Mouse (Mus musculus): ENCODE data around the gene D7Ertd443e. TPM values are rescaled to one million over a fixed set of nuclear protein-coding genes. Genes with fewer than 3 reads are reported as not detected.

Gene D7Ertd443e
- total and polyA plus RNA-seq, 2 experiments from 2014 or later, result 0.30 to 0.57 TPM

DNA sequence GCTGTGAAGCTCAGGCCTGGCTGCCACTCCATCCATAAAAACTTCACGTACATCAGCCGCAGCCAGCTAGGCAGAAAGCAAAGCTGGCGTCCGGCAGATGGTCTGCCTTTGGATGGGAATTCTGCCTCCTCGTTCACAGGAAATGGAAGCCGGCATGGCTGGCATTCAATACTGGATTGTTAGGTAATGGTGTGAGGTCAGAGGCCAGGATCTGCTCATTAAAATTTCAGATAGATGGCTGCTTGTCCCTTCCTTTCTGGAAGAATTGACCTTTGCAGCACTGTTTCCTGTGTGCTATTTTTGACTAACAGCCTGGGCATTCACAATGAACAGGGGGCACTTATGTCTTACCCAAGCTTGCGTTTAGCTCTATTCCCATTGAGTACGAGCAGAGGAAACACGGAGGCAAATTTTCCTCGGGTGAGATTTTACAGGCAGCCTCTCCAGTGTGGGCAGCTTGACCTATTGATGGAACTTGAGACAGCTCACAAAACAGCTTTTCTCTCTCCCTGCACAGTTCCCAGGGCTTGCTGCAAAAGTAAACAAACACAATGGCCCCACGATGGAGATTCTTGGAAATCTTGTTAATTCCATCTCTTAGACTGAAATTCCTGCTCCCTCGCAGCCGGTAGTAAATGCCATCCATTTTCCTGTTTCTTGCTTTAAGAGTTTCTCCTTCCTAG lies 157.5 kb downstream of the D7Ertd443e start:
- no peak overlapping the region for H3K27ac ChIP-seq (ENCODE audit: low read depth)

GRCm38 (mm10) chr7:134227101-134227500 lies 158.4 kb downstream of the D7Ertd443e start:
- Histone ChIP-seq H3K4me3 (ENCODE audit: low read depth, low read length) (no peak overlapping the region), H3K27me3 (ENCODE audit: control insufficient read depth, insufficient read depth, low read length) (peaks cover 17% of the 10 kb centered on the region), H3K36me3 (replicated peaks; ENCODE audit: control insufficient read depth, insufficient read depth, low read length) (no peaks in the 10 kb centered on the region), H3K9ac (replicated peaks; ENCODE audit: low read depth, low read length) (no peak overlapping the region), H3K4me2 (ENCODE audit: low read depth, low read length) (no peak overlapping the region), H3K4me1 (ENCODE audit: control insufficient read depth, insufficient read depth) (peaks cover 6% of the 10 kb centered on the region; the same call in 1 of the 2 replicates), H3K27ac (ENCODE audit: low read depth) (no peak overlapping the region), H3K9me3 (replicated peaks; ENCODE audit: control insufficient read depth, low read length) (no peaks in the 10 kb centered on the region)
- TF ChIP-seq EP300 (IDR thresholded peaks at IDR 0.05; ENCODE audit: low read depth) (no peak), CTCF (IDR thresholded peaks at IDR 0.05; ENCODE audit: low read depth) (no peak)
- WGBS, result 85% methylated on average over 4 of the region's 4 CpGs
- ATAC-seq (ENCODE audit: insufficient read depth, low read depth) (no peak), DNase-seq (ENCODE audit: low spot score) (no peak)

More for the DNA sequence above, 157.5 kb downstream of the D7Ertd443e start:
- Histone ChIP-seq H3K4me3 (ENCODE audit: low read depth, low read length) (no peak overlapping the region), H3K4me1 (ENCODE audit: control insufficient read depth, insufficient read depth) (peaks cover 6% of the 10 kb centered on the region; the same call in 1 of the 2 replicates), H3K27me3 (ENCODE audit: control insufficient read depth, insufficient read depth, low read length) (peaks cover 17% of the 10 kb centered on the region), H3K36me3 (replicated peaks; ENCODE audit: control insufficient read depth, insufficient read depth, low read length) (no peaks in the 10 kb centered on the region), H3K4me2 (ENCODE audit: low read depth, low read length) (no peak overlapping the region), H3K9me3 (replicated peaks; ENCODE audit: control insufficient read depth, low read length) (no peaks in the 10 kb centered on the region), H3K9ac (replicated peaks; ENCODE audit: low read depth, low read length) (no peak overlapping the region)
- ATAC-seq (ENCODE audit: insufficient read depth, low read depth) (no peak), DNase-seq (ENCODE audit: low spot score) (no peak)
- TF ChIP-seq EP300 (IDR thresholded peaks at IDR 0.05; ENCODE audit: low read depth) (no peak), CTCF (IDR thresholded peaks at IDR 0.05; ENCODE audit: low read depth) (no peak)
- 37% methylated on average over 13 of the region's 13 CpGs for WGBS

- Histone ChIP-seq H3K9me3 (replicated peaks; ENCODE audit: control insufficient read depth, low read length) (no peaks in the 10 kb centered on the region), H3K4me3 (ENCODE audit: low read depth, low read length) (no peak overlapping the region), H3K4me2 (ENCODE audit: low read depth, low read length) (no peak overlapping the region), H3K27me3 (ENCODE audit: control insufficient read depth, insufficient read depth, low read length) (peaks cover 17% of the 10 kb centered on the region), H3K36me3 (replicated peaks; ENCODE audit: control insufficient read depth, insufficient read depth, low read length) (no peaks in the 10 kb centered on the region), H3K4me1 (ENCODE audit: control insufficient read depth, insufficient read depth) (peaks cover 6% of the 10 kb centered on the region; the same call in 1 of the 2 replicates), H3K27ac (ENCODE audit: low read depth) (no peak overlapping the region), H3K9ac (replicated peaks; ENCODE audit: low read depth, low read length) (no peak overlapping the region)
- TF ChIP-seq CTCF (IDR thresholded peaks at IDR 0.05; ENCODE audit: low read depth) (no peak), EP300 (IDR thresholded peaks at IDR 0.05; ENCODE audit: low read depth) (no peak)
- DNase-seq (ENCODE audit: low spot score), result no peak
- ATAC-seq (ENCODE audit: insufficient read depth, low read depth), result no peak
- 85% methylated on average over 3 of the region's 3 CpGs for WGBS
These were observed 159.2 kb downstream of the D7Ertd443e start for GRCm38 (mm10) chr7:134226231-134226630.

DNA sequence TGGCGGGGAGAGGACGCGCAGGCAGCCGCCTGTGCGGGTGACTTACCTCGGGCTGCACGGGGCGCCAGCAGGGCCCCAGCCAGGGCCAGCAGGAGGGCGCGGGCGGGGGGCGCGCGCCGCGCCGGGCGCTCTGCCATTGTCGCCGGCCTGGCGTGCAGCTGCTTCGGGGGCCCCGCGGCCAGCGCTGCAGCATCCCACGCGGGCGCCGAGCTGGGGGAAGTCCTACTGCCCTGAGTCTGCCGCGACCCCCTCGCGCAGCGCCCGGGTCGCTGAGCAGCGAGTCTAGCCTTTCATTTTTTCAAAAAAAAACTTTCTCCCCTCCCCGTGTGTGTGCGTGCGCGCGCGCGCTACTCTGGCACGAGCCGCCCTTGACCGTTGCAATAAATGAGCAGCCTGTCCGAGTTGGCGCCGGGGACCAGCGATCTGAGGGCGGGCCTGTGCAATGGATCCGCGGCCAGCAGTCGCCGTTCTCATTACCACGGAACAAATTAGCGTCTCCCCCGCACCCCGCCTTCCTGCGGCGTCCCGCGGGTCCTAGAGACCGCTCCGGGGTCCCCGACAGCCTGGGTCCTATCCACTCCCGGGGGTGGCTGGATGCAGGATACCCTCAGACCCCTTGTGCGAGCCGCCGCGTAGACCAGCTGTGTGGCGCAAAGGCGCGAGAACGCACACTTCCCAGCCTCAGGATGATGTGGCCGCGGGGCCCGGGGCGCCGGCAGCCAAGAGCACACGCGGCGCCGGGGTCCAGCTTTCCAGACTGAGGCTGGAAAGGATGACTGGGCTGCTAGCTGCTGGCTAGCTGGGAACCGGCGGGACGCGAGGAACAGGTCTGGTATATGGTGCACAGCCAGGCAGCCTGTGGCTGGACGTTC lies 160.5 kb downstream of the D7Ertd443e start:
- peak overlapping the region; percentile 40; the same call in 1 of the 2 replicates for H3K27ac ChIP-seq (ENCODE audit: low read depth)
- H3K4me3 ChIP-seq (ENCODE audit: low read depth, low read length), result peak overlapping the region; percentile 58
- peak; percentile 53 for ATAC-seq (ENCODE audit: insufficient read depth, low read depth)
- H3K9ac ChIP-seq (replicated peaks; ENCODE audit: low read depth, low read length), result peak overlapping the region; percentile 39
- no peaks in the 10 kb centered on the region for H3K36me3 ChIP-seq (replicated peaks; ENCODE audit: control insufficient read depth, insufficient read depth, low read length)
- DNase-seq (ENCODE audit: low spot score), result peak; percentile 16
- H3K27me3 ChIP-seq (ENCODE audit: control insufficient read depth, insufficient read depth, low read length), result peaks cover 17% of the 10 kb centered on the region
- TF ChIP-seq EP300 (IDR thresholded peaks at IDR 0.05; ENCODE audit: low read depth), result no peak
- no peak for TF ChIP-seq CTCF (IDR thresholded peaks at IDR 0.05; ENCODE audit: low read depth)
- no peaks in the 10 kb centered on the region for H3K9me3 ChIP-seq (replicated peaks; ENCODE audit: control insufficient read depth, low read length)
- H3K4me1 ChIP-seq (ENCODE audit: control insufficient read depth, insufficient read depth), result peaks cover 6% of the 10 kb centered on the region; the same call in 1 of the 2 replicates
- H3K4me2 ChIP-seq (ENCODE audit: low read depth, low read length), result peak overlapping the region; percentile 91
- under 1% methylated on average over 80 of the region's 90 CpGs for WGBS

- Histone ChIP-seq H3K9ac (replicated peaks; ENCODE audit: low read depth, low read length) (peak overlapping the region; percentile 39), H3K4me2 (ENCODE audit: low read depth, low read length) (peak overlapping the region; percentile 91), H3K4me1 (ENCODE audit: control insufficient read depth, insufficient read depth) (peaks cover 6% of the 10 kb centered on the region; the same call in 1 of the 2 replicates), H3K4me3 (ENCODE audit: low read depth, low read length) (peak overlapping the region; percentile 58), H3K27me3 (ENCODE audit: control insufficient read depth, insufficient read depth, low read length) (peaks cover 17% of the 10 kb centered on the region), H3K27ac (ENCODE audit: low read depth) (peak overlapping the region; percentile 40; the same call in 1 of the 2 replicates), H3K9me3 (replicated peaks; ENCODE audit: control insufficient read depth, low read length) (no peaks in the 10 kb centered on the region), H3K36me3 (replicated peaks; ENCODE audit: control insufficient read depth, insufficient read depth, low read length) (no peaks in the 10 kb centered on the region)
- no peak for ATAC-seq (ENCODE audit: insufficient read depth, low read depth)
- DNase-seq (ENCODE audit: low spot score), result no peak
- WGBS, result 0% methylated on average over 12 of the region's 14 CpGs
- no peak for TF ChIP-seq EP300 (IDR thresholded peaks at IDR 0.05; ENCODE audit: low read depth)
- no peak for TF ChIP-seq CTCF (IDR thresholded peaks at IDR 0.05; ENCODE audit: low read depth)
These were observed 161.1 kb downstream of the D7Ertd443e start for GRCm38 (mm10) chr7:134224421-134224740.

Measured in heart, postnatal 0 days (tissue).